Mouse (Mus musculus): Measurements from ENCODE around the gene Cmtr1. TPM values are rescaled to one million over a fixed set of nuclear protein-coding genes. Genes with fewer than 3 reads are reported as not detected.

The Cmtr1 gene
- polyA plus RNA-seq, 1 experiment from 2014 or later, result 65.1 TPM

DNA sequence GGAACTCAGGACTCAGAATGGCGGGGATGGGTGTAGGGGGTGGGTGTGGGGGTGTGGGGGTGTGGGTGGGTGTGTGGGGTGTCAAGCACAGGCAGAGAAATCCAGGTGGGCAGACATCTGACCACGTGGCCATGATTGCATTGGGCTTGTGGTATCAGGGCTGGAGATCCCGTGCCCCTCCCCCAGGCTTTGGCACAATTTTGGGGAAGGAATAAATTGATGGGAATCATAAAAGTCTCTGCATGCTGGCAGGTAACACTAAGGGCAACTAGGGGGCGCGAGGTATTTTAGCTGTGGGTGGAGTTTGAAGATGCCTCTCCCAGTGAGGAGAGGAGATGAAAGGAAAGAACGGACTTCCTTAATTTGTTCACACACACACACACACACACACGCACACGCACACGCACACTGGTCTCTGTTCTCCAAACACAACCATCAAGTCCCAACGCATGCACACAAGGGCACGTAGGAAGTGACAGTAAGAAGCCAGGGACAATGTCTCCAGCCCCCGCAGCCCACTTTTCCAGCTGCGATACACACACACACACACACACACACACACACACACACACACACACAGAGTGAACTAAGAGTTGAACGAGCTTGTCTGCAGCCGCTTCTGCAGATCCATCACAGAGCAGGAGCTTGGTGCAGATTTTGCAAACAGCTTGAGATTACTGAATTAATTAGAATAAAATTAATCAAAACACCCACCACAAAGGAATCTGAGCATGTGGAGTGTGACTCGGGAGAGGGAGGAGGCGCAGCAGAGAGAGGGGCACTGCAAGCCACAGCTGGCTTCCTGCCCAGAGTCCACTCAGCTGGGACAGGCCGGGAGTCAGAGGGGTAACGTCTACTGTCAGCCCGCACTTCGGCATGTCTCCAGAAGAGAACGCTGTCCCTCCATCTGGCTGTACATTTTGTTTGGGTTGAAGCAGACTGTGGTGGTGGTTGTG, 77.7 kb downstream of the Cmtr1 start:
- Histone ChIP-seq H3K4me2 (no peak overlapping the region), H3K9me3 (replicated peaks) (no peaks in the 10 kb centered on the region), H3K9ac (no peak overlapping the region), H3K4me1 (replicated peaks) (peaks cover 7% of the 10 kb centered on the region; the same call in 1 of the 2 replicates), H3K36me3 (replicated peaks) (no peaks in the 10 kb centered on the region), H3K27me3 (peaks cover 9% of the 10 kb centered on the region; the same call in 1 of the 2 replicates), H3K4me3 (replicated peaks) (no peak overlapping the region), H3K27ac (replicated peaks) (no peak overlapping the region)
- no peak for ATAC-seq (ENCODE audit: insufficient read depth)
- 22% methylated on average over 22 of the region's 22 CpGs for WGBS (ENCODE audit: insufficient replicate concordance)

- WGBS (ENCODE audit: insufficient replicate concordance), result 58% methylated on average over 6 of the region's 6 CpGs
- no peak overlapping the region for H3K4me2 ChIP-seq
- ATAC-seq (ENCODE audit: insufficient read depth), result no peak
- H3K4me1 ChIP-seq (replicated peaks), result no peaks in the 10 kb centered on the region
- H3K27ac ChIP-seq (replicated peaks), result no peak overlapping the region
- H3K4me3 ChIP-seq (replicated peaks), result no peak overlapping the region
- no peaks in the 10 kb centered on the region for H3K9me3 ChIP-seq (replicated peaks)
- H3K9ac ChIP-seq, result no peak overlapping the region
- H3K36me3 ChIP-seq (replicated peaks), result no peaks in the 10 kb centered on the region
- peaks cover 40% of the 10 kb centered on the region for H3K27me3 ChIP-seq
Observed at GRCm38 (mm10) chr17:29747466-29747865, 87.1 kb downstream of the Cmtr1 start.

DNA sequence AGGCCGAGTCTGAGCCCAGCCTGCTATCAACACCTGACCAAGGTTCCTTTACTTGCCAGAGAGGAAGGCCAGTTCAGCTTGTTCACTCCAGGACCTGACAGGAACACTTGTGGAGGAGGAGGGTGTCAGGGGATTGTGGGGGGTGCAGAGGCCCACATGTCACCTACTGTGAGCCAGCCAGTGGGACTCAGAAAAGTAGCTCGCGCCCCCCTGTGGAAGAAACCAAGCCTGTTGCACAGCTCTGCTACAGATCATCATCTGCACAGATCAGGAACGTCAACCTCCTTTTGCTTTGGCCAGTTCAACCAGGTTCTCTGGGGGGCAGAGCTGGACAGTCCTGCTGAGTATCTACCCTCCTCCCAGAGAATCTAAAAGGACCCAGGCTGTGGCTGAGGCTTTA, 94.1 kb downstream of the Cmtr1 start:
- Histone ChIP-seq H3K9me3 (replicated peaks) (no peaks in the 10 kb centered on the region), H3K27ac (replicated peaks) (no peak overlapping the region), H3K4me1 (replicated peaks) (no peaks in the 10 kb centered on the region), H3K4me2 (no peak overlapping the region), H3K4me3 (replicated peaks) (no peak overlapping the region), H3K9ac (no peak overlapping the region), H3K27me3 (peaks cover 6% of the 10 kb centered on the region), H3K36me3 (replicated peaks) (no peaks in the 10 kb centered on the region)
- WGBS (ENCODE audit: insufficient replicate concordance), result 57% methylated on average over 4 of the region's 4 CpGs
- ATAC-seq (ENCODE audit: insufficient read depth), result no peak

Other genes with a start within 250 kb of the Cmtr1 start
- gene Pim1, start 169.8 kb upstream of the Cmtr1 start, polyA plus RNA-seq (2015; fragmentation: Nextera tagmentation; extraction: Ambion mirVana), result 93.3 and 93.5 TPM in 2 replicates
- not detected in 2 replicates for gene Gm17657, start 111.0 kb upstream of the Cmtr1 start, polyA plus RNA-seq (2015; fragmentation: Nextera tagmentation; extraction: Ambion mirVana)
- 2.9 and 3.3 TPM in 2 replicates for gene Tbc1d22b, start 110.8 kb upstream of the Cmtr1 start, polyA plus RNA-seq (2015; fragmentation: Nextera tagmentation; extraction: Ambion mirVana)
- 0.10 and 0.23 TPM in 2 replicates for gene Tmem217, start 108.2 kb upstream of the Cmtr1 start, polyA plus RNA-seq (2015; fragmentation: Nextera tagmentation; extraction: Ambion mirVana)
- 36.7 and 40.1 TPM in 2 replicates for gene Rnf8, start 45.8 kb upstream of the Cmtr1 start, polyA plus RNA-seq (2015; fragmentation: Nextera tagmentation; extraction: Ambion mirVana)
- gene Gm28043, start 45.7 kb upstream of the Cmtr1 start, polyA plus RNA-seq (2015; fragmentation: Nextera tagmentation; extraction: Ambion mirVana), result 0.92 and 1.1 TPM in 2 replicates
- 5.3 and 5.6 TPM in 2 replicates for gene Ccdc167, start 56.4 kb downstream of the Cmtr1 start, polyA plus RNA-seq (2015; fragmentation: Nextera tagmentation; extraction: Ambion mirVana)